Mouse (Mus musculus) thymus, adult 2 months (tissue): ENCODE results near the gene C3ar1.

Experiments
- CTCF ChIP-seq: fragments of 200-500 bp; IDR thresholded peaks from 2 replicates; pipeline ENCODE4 v1.5.1; 2012; ENCODE audit warnings: mild to moderate bottlenecking, control low read depth, low read length, moderate library complexity, borderline replicate concordance; ENCODE audit not compliant: control insufficient read depth, poor library complexity, insufficient read depth; ENCODE audit errors: extremely low read depth
- POLR2A ChIP-seq: fragments of 200-500 bp; IDR thresholded peaks from 2 replicates; pipeline ENCODE4 v1.6.1; 2012; ENCODE audit warnings: mild to moderate bottlenecking, low read length, control low read depth, moderate library complexity; ENCODE audit not compliant: control insufficient read depth, poor library complexity, insufficient read depth; ENCODE audit errors: extremely low read depth

DNA sequence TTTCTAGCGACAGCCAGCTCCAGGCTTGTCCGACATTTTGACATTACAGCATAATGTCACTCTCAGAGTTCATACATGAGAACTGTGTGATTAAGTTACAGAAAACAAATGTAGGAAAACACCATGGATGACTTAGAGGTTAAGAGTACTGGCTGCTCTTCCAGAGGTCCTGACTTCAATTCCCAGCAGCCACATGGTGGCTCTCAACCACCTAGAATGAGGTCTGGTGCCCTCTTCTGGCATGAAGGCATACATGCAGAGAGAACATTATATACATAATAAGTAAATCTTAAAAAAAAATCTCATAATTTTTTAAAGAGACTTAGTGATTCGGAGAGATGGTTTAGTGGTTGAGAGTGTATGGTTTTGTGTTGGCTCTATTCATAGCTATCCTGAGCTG is 19.0 kb downstream of the C3ar1 start:
- no peak for TF ChIP-seq CTCF
- TF ChIP-seq POLR2A: no peak
